Mouse (Mus musculus) cortical plate, adult 2 months (tissue): ENCODE results near the gene Abracl.

Source experiments
- CTCF ChIP-seq: fragments of 200-500 bp; IDR thresholded peaks from 2 replicates; pipeline ENCODE4 v1.5.1; 2011; ENCODE audit warnings: mild to moderate bottlenecking, control low read depth, low read length; ENCODE audit not compliant: insufficient read depth; ENCODE audit errors: extremely low read depth
- POLR2A ChIP-seq: fragments of 200-500 bp; IDR thresholded peaks from 2 replicates; pipeline ENCODE4 v1.6.1; 2011; ENCODE audit warnings: mild to moderate bottlenecking, low read length, control low read depth; ENCODE audit not compliant: insufficient read depth; ENCODE audit errors: extremely low read depth

- TF ChIP-seq CTCF (no peak), POLR2A (no peak)
Measured at GRCm38 (mm10) chr10:18046380-18046779, 23.3 kb upstream of the Abracl start.
